Mouse (Mus musculus) left cerebral cortex, postnatal 25 days (tissue): ENCODE measurements at regions not wholly inside any gene's neighbourhood (a gene's known extent, or its start where the extent isn't known, plus 50 kb on each side); places are given as distances from the start of the nearest gene placed in this dataset.

Source experiments
- DNase-seq, 2 experiments: peaks; one replicate each; pipeline ENCODE4 v3.0.0; 2022; ENCODE audit warnings: low spot score in 2 of 2, mixed read lengths in 1 of 2
- intact Hi-C: fragments of 180-260 bp; cut with DNase I; formaldehyde crosslinking; loops from one replicate; pipeline ENCODE4 v1.15.1; 2025

GRCm38 (mm10) chr5:61943376-61943775 is 134.8 kb downstream of the G6pd2 start:
- DNase-seq = no peak
- intact Hi-C loops = no loop called here

- intact Hi-C loops = no loop called here
- DNase-seq = no peak
These were observed 176.6 kb downstream of the G6pd2 start for GRCm38 (mm10) chr5:61985211-61985610.

GRCm38 (mm10) chr5:62019506-62019905 is 210.9 kb downstream of the G6pd2 start:
- no peak for DNase-seq
- intact Hi-C loops = no loop called here

- intact Hi-C loops = no loop called here
- no peak for DNase-seq
These were observed 211.6 kb downstream of the G6pd2 start for GRCm38 (mm10) chr5:62020260-62020659.

- peak; percentile 3 to 58 for DNase-seq
These were observed 232.9 kb downstream of the G6pd2 start for GRCm38 (mm10) chr5:62041475-62041874.

GRCm38 (mm10) chr5:62043678-62044077 is 235.1 kb downstream of the G6pd2 start:
- peak in 1 of 2 experiments; percentile 62 for DNase-seq
- intact Hi-C loops = no loop called here

More at GRCm38 (mm10) chr5:62041475-62041874, 232.9 kb downstream of the G6pd2 start:
- intact Hi-C loops = no loop called here

- DNase-seq = peak in 1 of 2 experiments; percentile 27
- intact Hi-C loops = no loop called here
These were observed 270.4 kb downstream of the G6pd2 start for GRCm38 (mm10) chr5:62078998-62079397.

GRCm38 (mm10) chr5:62089538-62089937 is 280.9 kb downstream of the G6pd2 start:
- DNase-seq = peak in 1 of 2 experiments; percentile 70
- intact Hi-C loops = loop anchor here (5.0 kb wide), 1 partner anchor 373 kb away; no protein-coding TSS in a partner anchor

- intact Hi-C loops = no loop called here
- no peak for DNase-seq
These were observed 287.4 kb downstream of the G6pd2 start for GRCm38 (mm10) chr5:62096052-62096451.

GRCm38 (mm10) chr5:62113226-62113625 is 304.6 kb downstream of the G6pd2 start:
- no peak for DNase-seq
- intact Hi-C loops = no loop called here

- intact Hi-C loops = no loop called here
- DNase-seq = no peak
These were observed 305.0 kb downstream of the G6pd2 start for GRCm38 (mm10) chr5:62113664-62114063.

GRCm38 (mm10) chr5:62145178-62145577 is 336.6 kb downstream of the G6pd2 start:
- DNase-seq = no peak
- intact Hi-C loops = no loop called here

- intact Hi-C loops = no loop called here
- no peak for DNase-seq
These were observed 338.8 kb downstream of the G6pd2 start for GRCm38 (mm10) chr5:62147399-62147798.

GRCm38 (mm10) chr5:62160528-62160927 is 351.9 kb downstream of the G6pd2 start:
- intact Hi-C loops = no loop called here
- DNase-seq = peak; percentile 14 to 63

GRCm38 (mm10) chr5:62192073-62192472 is 383.5 kb downstream of the G6pd2 start:
- no peak for DNase-seq
- intact Hi-C loops = no loop called here

- no peak for DNase-seq
- intact Hi-C loops = no loop called here
These were observed 396.8 kb downstream of the G6pd2 start for GRCm38 (mm10) chr5:62205384-62205783.
